Mouse (Mus musculus): ENCODE data around the gene Foxd2. TPM values are rescaled to one million over a fixed set of nuclear protein-coding genes. Genes with fewer than 3 reads are reported as not detected.

Foxd2 gene
- polyA plus RNA-seq, 1 experiment from 2014 or later: 2.0 TPM

GRCm38 (mm10) chr4:114937459-114938047, 28.9 kb upstream of the Foxd2 start:
- H3K9me3 ChIP-seq: no peaks in the 10 kb centered on the region
- peak; percentile 79 for ATAC-seq (ENCODE audit: insufficient number of reproducible peaks, insufficient read depth, low FRiP score, low TSS enrichment, low read depth)
- H3K9ac ChIP-seq: no peak overlapping the region
- peaks cover 66% of the 10 kb centered on the region for H3K27me3 ChIP-seq
- H3K27ac ChIP-seq: no peak overlapping the region
- 17% methylated on average over 4 of the region's 4 CpGs for WGBS
- no peak overlapping the region for H3K4me3 ChIP-seq
- H3K4me1 ChIP-seq: peaks cover 27% of the 10 kb centered on the region
- H3K4me2 ChIP-seq: no peak overlapping the region
- no peaks in the 10 kb centered on the region for H3K36me3 ChIP-seq

- Histone ChIP-seq H3K9me3 (no peaks in the 10 kb centered on the region), H3K4me2 (no peak overlapping the region), H3K4me1 (peaks cover 18% of the 10 kb centered on the region), H3K27me3 (peaks cover 70% of the 10 kb centered on the region), H3K4me3 (no peak overlapping the region), H3K36me3 (no peaks in the 10 kb centered on the region), H3K27ac (no peak overlapping the region), H3K9ac (no peak overlapping the region)
- WGBS: 87% methylated on average over 6 of the region's 6 CpGs
- no peak for ATAC-seq (ENCODE audit: insufficient number of reproducible peaks, insufficient read depth, low FRiP score, low TSS enrichment, low read depth)
These were observed 25.5 kb upstream of the Foxd2 start for GRCm38 (mm10) chr4:114934188-114934587.

GRCm38 (mm10) chr4:114932747-114933146, 24.1 kb upstream of the Foxd2 start:
- no peaks in the 10 kb centered on the region for H3K9me3 ChIP-seq
- no peak for ATAC-seq (ENCODE audit: insufficient number of reproducible peaks, insufficient read depth, low FRiP score, low TSS enrichment, low read depth)
- peaks cover 73% of the 10 kb centered on the region for H3K27me3 ChIP-seq
- H3K4me3 ChIP-seq: no peak overlapping the region
- H3K9ac ChIP-seq: no peak overlapping the region
- no peak overlapping the region for H3K27ac ChIP-seq
- no peak overlapping the region for H3K4me2 ChIP-seq
- H3K36me3 ChIP-seq: no peaks in the 10 kb centered on the region
- H3K4me1 ChIP-seq: peaks cover 14% of the 10 kb centered on the region
- WGBS: 68% methylated on average over 4 of the region's 4 CpGs

DNA sequence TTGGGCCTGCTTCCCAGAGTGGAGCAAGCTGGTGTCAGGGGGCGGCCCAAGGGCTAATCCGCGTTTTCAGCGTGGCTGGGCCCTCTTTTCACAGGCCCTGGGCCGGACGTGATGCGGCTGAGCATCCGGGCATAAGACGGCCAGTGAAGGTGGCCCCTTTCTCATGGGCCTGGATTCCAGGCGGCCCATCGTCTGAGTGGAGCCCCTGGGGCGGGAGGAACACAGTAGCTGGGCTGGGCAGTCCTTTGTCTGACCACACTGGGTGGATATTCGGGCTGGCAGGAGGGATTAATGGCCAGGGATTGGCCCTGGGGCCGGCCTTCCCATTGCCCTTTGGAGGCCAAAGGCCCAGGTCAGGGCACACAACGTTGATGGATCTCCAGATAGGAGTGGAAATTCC, 20.5 kb upstream of the Foxd2 start:
- H3K9me3 ChIP-seq: no peaks in the 10 kb centered on the region
- H3K9ac ChIP-seq: no peak overlapping the region
- H3K4me3 ChIP-seq: no peak overlapping the region
- H3K36me3 ChIP-seq: no peaks in the 10 kb centered on the region
- H3K27me3 ChIP-seq: peaks cover 94% of the 10 kb centered on the region
- peaks cover 20% of the 10 kb centered on the region for H3K4me1 ChIP-seq
- ATAC-seq (ENCODE audit: insufficient number of reproducible peaks, insufficient read depth, low FRiP score, low TSS enrichment, low read depth): no peak
- 18% methylated on average over 15 of the region's 15 CpGs for WGBS
- no peak overlapping the region for H3K27ac ChIP-seq
- H3K4me2 ChIP-seq: no peak overlapping the region

DNA sequence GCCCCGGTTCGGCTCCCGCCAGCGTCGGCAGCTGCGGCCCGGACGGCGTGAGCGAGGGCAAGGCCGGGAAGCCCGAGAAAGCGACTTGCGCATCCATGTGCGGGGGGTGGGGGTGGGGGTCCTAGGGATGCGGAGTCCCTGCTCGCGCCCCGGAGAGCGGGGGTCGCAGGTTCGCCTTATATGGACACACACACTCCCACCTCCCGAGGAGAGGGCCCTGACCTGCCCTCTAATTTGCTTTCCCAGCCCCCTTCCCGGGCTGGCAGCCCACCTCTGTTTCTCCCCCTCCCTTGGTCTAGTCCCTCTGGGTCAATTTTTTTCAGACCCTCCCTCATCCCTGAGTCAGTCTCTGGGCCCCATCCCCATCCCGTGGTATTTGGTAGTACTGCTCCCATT, 17.2 kb upstream of the Foxd2 start, which contains the start of gene Foxe3:
Gene Foxe3, minus strand, starts transcription at position 97 of the 396 bp plus-strand sequence.
- 2% methylated on average over 25 of the region's 25 CpGs for WGBS
- Histone ChIP-seq H3K4me1 (peaks cover 13% of the 10 kb centered on the region), H3K9me3 (no peaks in the 10 kb centered on the region), H3K4me2 (peak within 1 kb of the TSS; percentile 76), H3K27ac (no peak within 1 kb of the TSS), H3K27me3 (peaks cover 94% of the 10 kb centered on the region), H3K9ac (peak within 1 kb of the TSS; percentile 64), H3K4me3 (peak within 1 kb of the TSS; percentile 48), H3K36me3 (no peaks in the 10 kb centered on the region)
- no peak for ATAC-seq (ENCODE audit: insufficient number of reproducible peaks, insufficient read depth, low FRiP score, low TSS enrichment, low read depth)

DNA sequence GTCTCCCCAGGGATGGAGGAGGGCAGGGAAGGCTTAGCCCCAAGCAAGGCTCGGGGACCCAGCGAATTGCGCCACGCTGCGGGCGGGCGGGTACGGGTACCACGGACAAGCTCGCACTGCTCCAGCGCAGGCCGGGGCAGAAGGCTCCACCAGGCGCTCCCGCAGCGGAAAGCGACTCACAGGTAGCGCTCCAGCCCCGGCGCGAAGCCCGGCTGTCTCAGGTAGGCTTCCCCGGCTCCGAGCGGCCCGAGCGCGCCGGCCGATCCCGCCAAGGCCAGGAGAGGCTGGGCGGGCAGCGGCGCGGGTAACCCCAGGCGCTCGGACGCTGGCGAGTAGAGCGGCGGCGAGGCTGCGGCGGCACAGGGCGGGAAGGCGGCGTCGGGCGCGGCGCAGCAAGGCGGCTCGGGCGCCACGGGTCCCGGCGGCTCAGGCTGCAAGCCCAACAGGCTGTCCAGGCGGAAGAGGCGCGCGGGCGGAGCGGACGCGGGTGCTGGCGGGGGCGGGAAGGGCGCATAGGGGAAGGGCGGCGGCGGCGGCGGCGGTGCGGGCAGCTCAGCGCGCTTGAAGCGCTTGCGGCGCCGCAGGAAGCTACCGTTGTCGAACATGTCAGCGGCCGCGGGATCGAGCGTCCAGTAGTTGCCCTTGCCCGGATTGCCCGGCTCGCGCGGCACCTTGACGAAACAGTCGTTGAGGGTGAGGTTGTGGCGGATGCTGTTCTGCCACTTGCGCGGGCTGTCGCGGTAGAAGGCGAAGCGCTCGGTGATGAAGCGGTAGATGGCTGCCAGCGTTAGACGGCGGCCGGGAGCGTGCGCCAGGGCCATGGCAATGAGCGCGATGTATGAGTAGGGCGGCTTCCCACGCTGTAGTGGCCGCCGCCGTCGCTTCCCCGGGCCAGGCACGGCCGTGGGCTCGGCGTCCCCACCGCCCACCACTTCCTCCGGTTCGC, 16.6 kb upstream of the Foxd2 start:
- Histone ChIP-seq H3K27me3 (peaks cover 93% of the 10 kb centered on the region), H3K4me2 (peak overlapping the region; percentile 76), H3K4me1 (peaks cover 13% of the 10 kb centered on the region), H3K9me3 (no peaks in the 10 kb centered on the region), H3K27ac (no peak overlapping the region), H3K9ac (peak overlapping the region; percentile 64), H3K4me3 (peak overlapping the region; percentile 48), H3K36me3 (no peaks in the 10 kb centered on the region)
- ATAC-seq (ENCODE audit: insufficient number of reproducible peaks, insufficient read depth, low FRiP score, low TSS enrichment, low read depth): peak; percentile 53; the same call in 1 of the 2 replicates
- WGBS: under 1% methylated on average over 85 of the region's 125 CpGs

DNA sequence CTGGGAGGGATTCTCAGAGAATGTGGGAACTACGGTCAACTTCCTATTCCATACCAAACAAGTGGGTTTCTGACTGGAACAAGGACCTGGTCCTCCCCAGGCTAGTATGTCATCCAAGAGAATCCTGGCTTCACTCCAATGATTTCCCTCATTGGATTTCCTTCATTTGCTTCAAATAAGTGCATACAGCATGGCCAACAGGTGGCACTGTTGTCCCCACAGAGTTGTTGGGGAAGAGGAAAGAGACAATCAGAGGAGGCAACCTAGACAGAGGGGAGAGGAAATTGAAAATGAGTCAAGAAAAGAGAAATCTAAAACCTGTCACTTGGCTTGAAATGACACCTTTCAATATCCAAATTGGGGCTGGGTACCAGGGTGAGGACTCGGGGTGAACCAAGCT, 8.4 kb upstream of the Foxd2 start:
- Histone ChIP-seq H3K27ac (no peak overlapping the region), H3K4me2 (no peak overlapping the region), H3K27me3 (peaks cover 85% of the 10 kb centered on the region), H3K4me3 (no peak overlapping the region), H3K36me3 (no peaks in the 10 kb centered on the region), H3K4me1 (peaks cover 17% of the 10 kb centered on the region), H3K9me3 (no peaks in the 10 kb centered on the region), H3K9ac (no peak overlapping the region)
- no peak for ATAC-seq (ENCODE audit: insufficient number of reproducible peaks, insufficient read depth, low FRiP score, low TSS enrichment, low read depth)
- WGBS: 44% methylated on average over 2 of the region's 2 CpGs

DNA sequence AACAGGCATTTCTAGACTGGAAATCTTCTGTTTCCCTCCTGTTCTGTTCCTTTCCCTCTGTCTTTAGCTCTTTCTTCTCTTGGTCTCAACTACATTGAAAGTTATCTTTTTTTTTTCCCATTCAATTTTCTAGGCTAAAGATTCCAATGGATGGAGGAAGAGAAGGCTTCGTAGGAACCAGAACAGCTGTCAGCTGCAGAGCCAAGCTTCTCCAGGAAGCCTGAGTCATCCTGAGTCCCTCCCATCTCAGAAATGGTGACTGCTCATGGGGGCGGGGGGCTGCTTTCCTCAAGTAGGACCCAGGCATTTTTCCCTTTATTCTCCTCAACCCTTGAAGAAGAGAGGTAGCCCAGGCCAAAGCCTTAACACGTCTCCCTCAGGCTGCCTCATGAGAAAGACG, 7.4 kb upstream of the Foxd2 start:
- Histone ChIP-seq H3K4me3 (no peak overlapping the region), H3K4me1 (peaks cover 17% of the 10 kb centered on the region), H3K27ac (no peak overlapping the region), H3K9ac (no peak overlapping the region), H3K9me3 (no peaks in the 10 kb centered on the region), H3K27me3 (peaks cover 87% of the 10 kb centered on the region), H3K36me3 (no peaks in the 10 kb centered on the region), H3K4me2 (no peak overlapping the region)
- no peak for ATAC-seq (ENCODE audit: insufficient number of reproducible peaks, insufficient read depth, low FRiP score, low TSS enrichment, low read depth)
- 47% methylated on average over 4 of the region's 4 CpGs for WGBS

GRCm38 (mm10) chr4:114913594-114913962, 4.9 kb upstream of the Foxd2 start:
- Histone ChIP-seq H3K4me3 (no peak overlapping the region), H3K9ac (no peak overlapping the region), H3K9me3 (no peaks in the 10 kb centered on the region), H3K36me3 (no peaks in the 10 kb centered on the region), H3K4me1 (peaks cover 18% of the 10 kb centered on the region), H3K27me3 (peaks cover 93% of the 10 kb centered on the region), H3K4me2 (peak overlapping the region; percentile 9; the same call in 1 of the 2 replicates), H3K27ac (no peak overlapping the region)
- 0 out of 2 replicates have a peak, but pooled peaks have one; percentile 6 for ATAC-seq (ENCODE audit: insufficient number of reproducible peaks, insufficient read depth, low FRiP score, low TSS enrichment, low read depth)
- 3% methylated on average over 13 of the region's 13 CpGs for WGBS

DNA sequence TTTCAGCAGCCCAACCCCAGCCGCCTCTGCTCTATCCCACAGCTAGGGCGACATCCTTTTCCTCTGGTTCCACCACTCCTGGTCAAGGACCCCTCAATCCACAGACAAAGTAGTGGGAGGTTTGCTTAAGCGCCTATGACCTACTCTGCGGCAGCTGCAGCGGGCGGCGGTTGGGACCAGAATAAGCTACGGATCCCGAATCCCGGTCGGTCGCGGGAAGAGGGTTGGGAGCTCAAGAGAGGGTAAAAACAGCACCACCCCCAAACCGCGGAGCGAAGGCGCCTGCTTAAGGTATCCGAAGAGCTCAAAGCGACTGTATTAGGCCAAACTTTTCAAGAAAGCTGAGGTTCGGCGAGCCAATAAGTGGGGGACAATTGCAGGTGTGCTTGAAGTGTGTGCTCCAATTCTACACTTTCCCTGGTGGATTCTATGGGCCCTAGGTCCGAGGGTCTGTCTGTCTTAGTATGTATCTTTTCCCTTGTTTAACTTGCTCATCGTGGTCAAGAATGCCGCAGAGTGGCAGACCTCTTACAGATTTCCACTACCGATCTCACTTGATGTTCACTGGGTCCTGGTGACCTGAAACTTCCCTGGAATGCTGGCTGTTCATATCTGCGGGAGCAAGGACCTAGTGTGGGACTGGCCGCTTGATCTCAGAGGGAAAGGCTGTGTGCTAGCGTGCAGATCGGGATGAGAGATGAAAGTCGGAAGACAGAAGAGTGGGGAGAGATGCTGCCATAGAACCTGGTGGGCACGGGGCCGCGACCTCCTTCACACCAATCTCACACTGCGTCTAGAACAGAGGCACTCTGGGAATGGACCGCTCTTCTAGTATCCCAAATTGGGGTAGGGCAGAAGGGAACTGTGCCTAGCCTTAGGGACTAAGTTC, 4.3 kb upstream of the Foxd2 start:
- Histone ChIP-seq H3K27me3 (peaks cover 94% of the 10 kb centered on the region), H3K4me3 (peak overlapping the region; percentile 20), H3K36me3 (no peaks in the 10 kb centered on the region), H3K9me3 (no peaks in the 10 kb centered on the region), H3K4me2 (peak overlapping the region; percentile 38), H3K27ac (no peak overlapping the region), H3K9ac (peak overlapping the region; percentile 49; the same call in 1 of the 2 replicates), H3K4me1 (peaks cover 24% of the 10 kb centered on the region)
- 7% methylated on average over 35 of the region's 35 CpGs for WGBS
- ATAC-seq (ENCODE audit: insufficient number of reproducible peaks, insufficient read depth, low FRiP score, low TSS enrichment, low read depth): no peak

Data from embryonic facial prominence, embryonic 13.5 days (tissue).